Mouse (Mus musculus): ENCODE measurements around the gene Srgap2. TPM values are rescaled to one million over a fixed set of nuclear protein-coding genes. Genes with fewer than 3 reads are reported as not detected.
"Not testable (repeated sequence)": the region's sequence is repeated elsewhere in the genome, so short reads cannot be mapped to it uniquely, and the experiment has no call there.

Srgap2 gene
- polyA plus RNA-seq, 1 experiment from 2014 or later: 16.9 TPM

GRCm38 (mm10) chr1:131345422-131346419 is 181.4 kb downstream of the Srgap2 start:
- H3K9me3 ChIP-seq: no peaks in the 10 kb centered on the region
- no peak overlapping the region for H3K9ac ChIP-seq
- peaks cover 41% of the 10 kb centered on the region for H3K36me3 ChIP-seq
- H3K27me3 ChIP-seq: no peaks in the 10 kb centered on the region
- H3K4me3 ChIP-seq: no peak overlapping the region
- no peak overlapping the region for H3K4me2 ChIP-seq (replicated peaks)
- no peaks in the 10 kb centered on the region for H3K4me1 ChIP-seq
- ATAC-seq (ENCODE audit: low FRiP score, low read depth): no peak
- WGBS: 82% methylated on average over 5 of the region's 5 CpGs
- H3K27ac ChIP-seq: no peak overlapping the region

DNA sequence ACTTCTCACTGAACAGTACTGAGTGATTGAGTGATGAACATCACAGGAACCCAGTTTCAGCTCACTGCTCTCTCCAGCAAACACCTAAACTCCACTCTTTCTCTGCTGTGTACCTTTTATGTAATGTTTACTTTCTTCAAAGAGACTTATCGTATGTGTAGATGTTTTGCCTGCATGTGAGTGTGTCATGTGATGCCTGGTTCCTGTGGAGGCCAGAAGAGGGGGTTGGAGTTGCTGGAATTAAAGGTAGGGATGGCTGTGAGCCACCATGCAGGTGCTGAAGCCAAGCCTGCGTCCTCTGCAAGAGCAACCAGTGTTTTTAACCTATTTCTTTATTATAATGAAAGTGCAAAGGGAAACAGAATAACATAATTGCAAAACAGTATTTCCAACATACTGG is 182.5 kb downstream of the Srgap2 start:
- H3K4me1 ChIP-seq: no peaks in the 10 kb centered on the region
- WGBS: 74% methylated on average over 2 of the region's 2 CpGs
- no peak overlapping the region for H3K27ac ChIP-seq
- no peaks in the 10 kb centered on the region for H3K27me3 ChIP-seq
- no peak for ATAC-seq (ENCODE audit: low FRiP score, low read depth)
- no peaks in the 10 kb centered on the region for H3K9me3 ChIP-seq
- no peak overlapping the region for H3K4me3 ChIP-seq
- no peak overlapping the region for H3K9ac ChIP-seq
- H3K4me2 ChIP-seq (replicated peaks): no peak overlapping the region
- peaks cover 41% of the 10 kb centered on the region for H3K36me3 ChIP-seq

- Histone ChIP-seq H3K9me3 (no peaks in the 10 kb centered on the region), H3K4me3 (no peak overlapping the region), H3K4me1 (peaks cover 16% of the 10 kb centered on the region), H3K9ac (no peak overlapping the region), H3K4me2 (replicated peaks) (no peak overlapping the region), H3K27ac (peak overlapping the region; percentile 55; the same call in 1 of the 2 replicates), H3K36me3 (peaks cover 54% of the 10 kb centered on the region), H3K27me3 (no peaks in the 10 kb centered on the region)
- ATAC-seq (ENCODE audit: low FRiP score, low read depth): peak; percentile 44
- WGBS: 56% methylated on average over 5 of the region's 5 CpGs
Observed at GRCm38 (mm10) chr1:131336017-131336416, 191.1 kb downstream of the Srgap2 start.

- Histone ChIP-seq H3K9me3 (no peaks in the 10 kb centered on the region), H3K4me3 (no peak overlapping the region), H3K4me1 (peaks cover 16% of the 10 kb centered on the region), H3K27me3 (no peaks in the 10 kb centered on the region), H3K9ac (no peak overlapping the region), H3K4me2 (replicated peaks) (no peak overlapping the region), H3K27ac (peak overlapping the region; percentile 55; the same call in 1 of the 2 replicates), H3K36me3 (peaks cover 54% of the 10 kb centered on the region)
- WGBS: 43% methylated on average over 3 of the region's 3 CpGs
- peak; percentile 59; the same call in 1 of the 2 replicates for ATAC-seq (ENCODE audit: low FRiP score, low read depth)
Observed at GRCm38 (mm10) chr1:131335604-131336003, 191.5 kb downstream of the Srgap2 start.

GRCm38 (mm10) chr1:131331180-131331579 is 196.0 kb downstream of the Srgap2 start:
- 94% methylated on average over 1 of the region's 1 CpGs for WGBS
- no peak for ATAC-seq (ENCODE audit: low FRiP score, low read depth)
- Histone ChIP-seq H3K27me3 (no peaks in the 10 kb centered on the region), H3K4me1 (peaks cover 10% of the 10 kb centered on the region), H3K36me3 (peaks cover 52% of the 10 kb centered on the region), H3K4me2 (replicated peaks) (no peak overlapping the region), H3K27ac (no peak overlapping the region), H3K4me3 (no peak overlapping the region), H3K9me3 (no peaks in the 10 kb centered on the region), H3K9ac (no peak overlapping the region)

DNA sequence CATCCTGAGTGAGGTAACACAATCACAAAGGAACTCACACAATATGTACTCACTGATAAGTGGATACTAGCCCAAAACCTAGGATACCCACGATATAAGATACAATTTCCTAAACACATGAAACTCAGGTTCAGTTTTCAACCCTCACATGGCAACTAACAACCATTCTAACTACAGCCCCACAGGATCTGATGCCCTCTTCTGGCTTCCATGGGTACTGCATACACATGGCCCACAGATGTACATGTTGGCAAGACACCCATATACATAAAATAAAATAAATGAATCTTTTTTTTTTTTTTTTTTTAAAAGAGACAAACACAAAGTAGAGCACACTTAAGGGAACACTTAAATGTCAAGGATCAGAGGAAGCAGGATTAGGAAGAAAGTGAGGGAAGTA is 198.1 kb downstream of the Srgap2 start:
- H3K9me3 ChIP-seq; H3K4me2 ChIP-seq (replicated peaks); ATAC-seq (ENCODE audit: low FRiP score, low read depth); H3K27ac ChIP-seq; H3K9ac ChIP-seq; H3K4me1 ChIP-seq; H3K4me3 ChIP-seq; H3K27me3 ChIP-seq: not testable (repeated sequence)
- peaks cover 43% of the 10 kb centered on the region for H3K36me3 ChIP-seq
- WGBS: 100% methylated on average over 1 of the region's 1 CpGs

DNA sequence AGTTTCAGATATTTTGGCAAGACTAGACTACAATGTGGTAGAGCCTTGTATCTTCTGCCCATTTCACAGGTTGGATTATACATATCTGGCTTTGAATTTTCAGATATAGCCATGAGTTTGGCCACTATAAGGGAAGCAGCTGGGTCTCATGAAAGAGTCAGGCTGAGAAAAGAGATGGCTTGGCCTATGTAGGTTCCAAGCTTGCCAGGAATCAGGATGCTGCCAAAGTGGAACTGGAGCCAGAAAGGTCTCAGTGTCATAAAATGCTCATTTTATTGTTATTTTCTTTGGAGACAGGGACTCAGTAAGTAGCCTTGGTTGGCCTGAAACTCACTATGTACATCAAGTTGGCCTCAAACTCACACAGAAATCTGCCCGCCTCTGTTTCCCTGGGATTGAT is 200.0 kb downstream of the Srgap2 start:
- ATAC-seq (ENCODE audit: low FRiP score, low read depth): no peak
- 97% methylated on average over 1 of the region's 1 CpGs for WGBS
- Histone ChIP-seq H3K36me3 (peaks cover 39% of the 10 kb centered on the region), H3K4me2 (replicated peaks) (no peak overlapping the region), H3K27me3 (no peaks in the 10 kb centered on the region), H3K4me1 (no peaks in the 10 kb centered on the region), H3K9me3 (no peaks in the 10 kb centered on the region), H3K4me3 (no peak overlapping the region), H3K27ac (no peak overlapping the region), H3K9ac (no peak overlapping the region)

DNA sequence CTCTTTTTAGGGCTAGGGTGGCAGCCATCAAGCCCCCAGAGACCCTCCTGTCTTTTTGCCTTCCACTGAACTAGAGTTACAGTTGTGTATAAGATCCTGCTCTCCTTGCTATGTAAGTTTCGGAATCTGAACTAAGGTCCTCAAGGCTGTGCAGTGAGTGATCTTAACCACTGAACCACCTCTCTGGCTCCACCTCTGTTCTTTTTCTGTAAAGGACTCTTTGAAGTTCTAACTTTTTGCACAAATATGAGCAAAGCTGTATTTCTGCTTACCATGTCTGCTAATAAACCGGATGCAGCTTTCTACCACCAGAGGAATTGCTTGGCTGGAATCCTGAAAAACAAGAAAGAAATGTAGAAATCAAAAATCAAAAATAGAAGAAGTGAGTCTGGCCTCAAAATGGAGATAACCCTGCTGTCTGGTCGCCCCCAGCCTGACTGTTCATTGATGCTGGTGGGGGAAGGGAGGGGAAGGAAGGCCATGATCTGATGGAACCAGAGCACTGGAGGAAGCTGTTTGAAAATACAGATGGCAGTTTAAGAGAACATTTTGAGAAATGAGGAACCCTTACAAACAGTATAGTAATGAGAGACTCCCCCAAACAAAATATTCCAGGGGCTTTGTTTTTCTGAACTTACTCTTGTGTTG is 202.2 kb downstream of the Srgap2 start:
- Histone ChIP-seq H3K4me1 (no peaks in the 10 kb centered on the region), H3K9me3 (no peaks in the 10 kb centered on the region), H3K36me3 (peaks cover 47% of the 10 kb centered on the region), H3K9ac (no peak overlapping the region), H3K4me3 (no peak overlapping the region), H3K27ac (no peak overlapping the region), H3K27me3 (no peaks in the 10 kb centered on the region), H3K4me2 (replicated peaks) (no peak overlapping the region)
- 87% methylated on average over 3 of the region's 3 CpGs for WGBS
- ATAC-seq (ENCODE audit: low FRiP score, low read depth): no peak

GRCm38 (mm10) chr1:131319598-131320330 is 207.4 kb downstream of the Srgap2 start:
- no peak for ATAC-seq (ENCODE audit: low FRiP score, low read depth)
- WGBS: 90% methylated on average over 3 of the region's 3 CpGs
- Histone ChIP-seq H3K4me3 (no peak overlapping the region), H3K36me3 (peaks cover 59% of the 10 kb centered on the region), H3K9ac (no peak overlapping the region), H3K27me3 (no peaks in the 10 kb centered on the region), H3K9me3 (no peaks in the 10 kb centered on the region), H3K27ac (no peak overlapping the region), H3K4me1 (no peaks in the 10 kb centered on the region), H3K4me2 (replicated peaks) (no peak overlapping the region)

DNA sequence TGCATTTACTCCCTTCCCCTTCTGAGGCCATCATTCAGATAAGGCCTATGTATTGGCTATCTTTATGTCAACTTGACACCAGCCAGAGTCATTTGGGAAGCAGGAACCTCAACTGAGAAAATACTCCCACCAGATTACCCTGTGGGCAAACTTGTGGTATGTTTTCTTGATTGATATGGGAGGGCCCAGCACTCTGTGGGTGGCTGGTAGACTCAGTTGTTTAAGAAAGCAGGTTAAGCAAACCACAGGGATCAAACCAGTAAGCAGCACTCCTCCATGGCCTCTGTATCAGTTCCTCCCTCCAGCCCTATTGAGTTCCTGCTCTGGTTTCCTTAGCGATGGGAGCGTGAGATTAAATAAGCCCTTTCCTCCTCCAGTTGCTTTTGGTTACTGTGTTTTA is 208.8 kb downstream of the Srgap2 start:
- Histone ChIP-seq H3K27me3 (no peaks in the 10 kb centered on the region), H3K27ac (no peak overlapping the region), H3K36me3 (peaks cover 65% of the 10 kb centered on the region), H3K4me3 (no peak overlapping the region), H3K9me3 (no peaks in the 10 kb centered on the region), H3K4me2 (replicated peaks) (no peak overlapping the region), H3K4me1 (no peaks in the 10 kb centered on the region), H3K9ac (no peak overlapping the region)
- 77% methylated on average over 2 of the region's 2 CpGs for WGBS
- ATAC-seq (ENCODE audit: low FRiP score, low read depth): no peak

DNA sequence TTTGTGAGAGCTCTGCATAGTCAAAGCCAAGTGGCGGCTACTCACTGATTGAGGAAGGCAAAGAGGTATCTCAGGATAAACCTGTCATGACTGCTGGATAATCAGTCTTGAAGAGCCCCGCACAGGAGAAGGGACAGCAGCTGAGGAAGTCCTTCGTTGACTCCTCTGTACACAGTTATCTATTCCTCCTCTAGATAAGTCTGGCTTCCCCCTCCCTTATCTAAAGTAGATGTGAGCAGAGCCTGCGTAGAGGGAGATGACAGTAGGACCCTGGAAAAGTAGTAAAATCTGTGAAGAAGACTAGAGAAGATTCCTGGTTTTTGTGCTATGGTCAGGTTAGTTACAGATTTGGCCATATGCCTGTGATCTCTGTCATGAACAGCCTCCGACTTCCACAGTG is 209.5 kb downstream of the Srgap2 start:
- 95% methylated on average over 5 of the region's 5 CpGs for WGBS
- no peaks in the 10 kb centered on the region for H3K4me1 ChIP-seq
- H3K27ac ChIP-seq: no peak overlapping the region
- H3K9me3 ChIP-seq: no peaks in the 10 kb centered on the region
- ATAC-seq (ENCODE audit: low FRiP score, low read depth): no peak
- no peak overlapping the region for H3K4me3 ChIP-seq
- peaks cover 70% of the 10 kb centered on the region for H3K36me3 ChIP-seq
- no peak overlapping the region for H3K4me2 ChIP-seq (replicated peaks)
- no peak overlapping the region for H3K9ac ChIP-seq
- no peaks in the 10 kb centered on the region for H3K27me3 ChIP-seq

- WGBS: 87% methylated on average over 3 of the region's 3 CpGs
- no peak overlapping the region for H3K27ac ChIP-seq
- H3K27me3 ChIP-seq: no peaks in the 10 kb centered on the region
- no peak overlapping the region for H3K4me2 ChIP-seq (replicated peaks)
- ATAC-seq (ENCODE audit: low FRiP score, low read depth): no peak
- H3K9ac ChIP-seq: no peak overlapping the region
- H3K4me3 ChIP-seq: no peak overlapping the region
- no peaks in the 10 kb centered on the region for H3K9me3 ChIP-seq
- no peaks in the 10 kb centered on the region for H3K4me1 ChIP-seq
- H3K36me3 ChIP-seq: peaks cover 64% of the 10 kb centered on the region
Observed at GRCm38 (mm10) chr1:131311284-131311683, 215.9 kb downstream of the Srgap2 start.

Data from limb, embryonic 13.5 days (tissue).